Mouse (Mus musculus): ENCODE data around the gene Ift81.
"Not testable (repeated sequence)": the region's sequence is repeated elsewhere in the genome, so short reads cannot be mapped to it uniquely, and the experiment has no call there.

DNA sequence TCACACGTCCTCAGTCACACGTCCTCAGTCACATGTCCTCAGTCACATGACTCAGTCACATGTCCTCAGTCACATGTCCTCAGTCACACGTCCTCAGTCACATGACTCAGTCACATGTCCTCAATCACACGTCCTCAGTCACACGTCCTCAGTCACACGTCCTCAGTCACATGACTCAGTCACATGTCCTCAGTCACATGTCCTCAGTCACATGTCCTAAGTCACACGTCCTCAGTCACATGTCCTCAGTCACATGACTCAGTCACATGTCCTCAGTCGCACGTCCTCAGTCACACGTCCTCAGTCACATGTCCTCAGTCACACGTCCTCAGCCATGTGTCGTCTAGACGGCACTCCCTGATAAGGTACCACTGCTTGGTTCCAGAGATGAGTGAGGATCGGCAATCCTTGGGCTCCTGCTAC lies 33.6 kb upstream of the Ift81 start:
- TF ChIP-seq TCF3 (IDR thresholded peaks at IDR 0.05; ENCODE audit: insufficient read length, low read depth); POLR2A (IDR thresholded peaks at IDR 0.05; ENCODE audit: insufficient read length, low read depth); MYOG (IDR thresholded peaks at IDR 0.05; ENCODE audit: control insufficient read depth in 1 of 3, insufficient read depth in 1 of 3, insufficient read length in 2 of 3, low read depth in 2 of 3); MAX (IDR thresholded peaks at IDR 0.05; ENCODE audit: low read depth); TCF12 (IDR thresholded peaks at IDR 0.05; ENCODE audit: insufficient read depth, poor library complexity, severe bottlenecking); MYOD1 (IDR thresholded peaks at IDR 0.05; ENCODE audit: control insufficient read depth in 1 of 3, insufficient read length in 2 of 3, low read depth in 2 of 3); SRF (IDR thresholded peaks at IDR 0.05; ENCODE audit: control insufficient read depth, insufficient read length, low read depth); E2F4 (IDR thresholded peaks at IDR 0.05; ENCODE audit: insufficient read depth); REST (IDR thresholded peaks at IDR 0.05; ENCODE audit: insufficient read depth, insufficient read length): not testable (repeated sequence)
- peak; percentile 61 for TF ChIP-seq USF1 (IDR thresholded peaks at IDR 0.05; ENCODE audit: low read depth)
